Mouse (Mus musculus) heart, postnatal 36 days (tissue): ENCODE measurements around the gene Eif1ad. TPM values are rescaled to one million over a fixed set of nuclear protein-coding genes. Genes with fewer than 3 reads are reported as not detected.
"Not testable (repeated sequence)": the region's sequence is repeated elsewhere in the genome, so short reads cannot be mapped to it uniquely, and the experiment has no call there.

Experiments used
- DNase-seq, 2 experiments: peaks; one replicate each; pipeline ENCODE4 v3.0.0; 2021 to 2022
- intact Hi-C: fragments of 180-260 bp; cut with DNase I; formaldehyde crosslinking; loops from one replicate; pipeline ENCODE4 v1.15.1; 2025
- total RNA-seq, 2 experiments: library from RNA; stranded (reverse); gene quantifications; 2 replicates each; pipeline ENCODE4 v1.2.3; 2021

Eif1ad gene
- 10 to 100 TPM; 16.5 to 17.7 TPM for total RNA-seq

GRCm38 (mm10) chr19:5366175-5367052, at the start of gene Eif1ad:
Gene Eif1ad, plus strand, starts transcription at chr19:5366741.
- intact Hi-C loops, result loop anchor here (1.0 to 5.0 kb wide), 4 partner anchors 22 to 121 kb away; partner anchors contain the start of genes AI837181, Drap1, Mus81 and Sart1
- peak; percentile 95 to 99 for DNase-seq

DNA sequence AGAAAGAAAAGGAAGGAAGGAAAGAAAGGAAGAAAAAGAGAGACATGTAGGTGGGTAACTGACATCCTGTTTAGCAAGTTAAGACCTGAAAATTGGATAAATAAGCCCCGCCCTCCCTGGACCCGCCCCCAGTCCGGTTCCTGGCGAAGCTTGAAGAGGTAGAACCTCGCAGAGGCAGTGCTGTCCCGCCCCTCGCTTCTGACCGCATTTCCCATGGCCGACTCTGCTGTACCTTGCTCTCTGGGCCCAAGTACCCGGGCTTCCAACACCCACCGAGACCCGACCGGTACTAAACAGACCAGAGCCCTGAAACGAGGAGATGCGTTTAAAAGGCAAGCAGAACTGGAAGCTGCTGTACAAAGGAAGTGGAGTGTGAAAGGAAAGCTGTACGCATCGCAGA, 42.7 kb upstream of the Eif1ad start:
- intact Hi-C loops, result no loop called here
- DNase-seq, result no peak

DNA sequence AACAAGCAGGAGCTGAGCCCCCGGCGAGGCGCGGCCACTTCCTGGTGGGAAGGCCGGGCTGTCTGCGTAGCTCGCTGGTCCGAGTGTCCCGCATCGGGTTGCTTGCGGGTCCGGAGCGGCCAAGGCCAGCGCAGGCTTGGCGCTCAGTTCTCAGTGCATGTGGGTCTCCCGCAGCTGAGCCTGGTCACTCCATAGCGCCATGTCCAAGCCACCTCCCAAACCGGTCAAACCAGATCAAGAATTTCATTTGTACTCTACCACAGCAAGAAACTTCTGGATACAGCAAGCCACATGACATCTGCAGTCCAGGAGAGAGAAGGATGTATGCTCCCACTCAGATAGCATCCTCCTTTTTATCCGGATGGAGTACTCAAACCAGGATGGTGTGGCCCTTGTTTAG, 38.6 kb upstream of the Eif1ad start:
- intact Hi-C loops, result no loop called here
- DNase-seq, result no peak

DNA sequence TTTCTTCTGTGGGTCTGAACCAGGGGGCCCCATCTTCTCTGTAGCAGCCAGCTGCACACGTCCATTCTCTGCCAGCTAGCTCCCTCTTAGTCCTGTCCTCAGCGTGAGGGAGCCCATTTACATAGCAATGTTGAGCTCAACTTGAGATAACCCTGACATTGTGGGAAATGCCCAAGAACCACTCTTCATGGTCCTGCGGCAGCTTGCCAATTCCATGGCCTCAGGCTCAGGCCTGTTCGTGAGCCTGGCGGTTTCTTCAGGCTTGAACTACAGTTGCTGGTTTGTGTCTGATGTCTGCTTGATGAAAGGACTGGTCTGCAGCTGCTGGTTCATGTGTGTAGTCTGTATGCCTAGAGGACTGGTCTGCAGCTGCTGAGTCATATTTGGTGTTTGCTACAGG, 31.8 kb upstream of the Eif1ad start:
- intact Hi-C loops, result loop anchor here (5.0 kb wide), 1 partner anchor 93 kb away; the partner anchor contains the start of gene AI837181
- DNase-seq, result no peak

DNA sequence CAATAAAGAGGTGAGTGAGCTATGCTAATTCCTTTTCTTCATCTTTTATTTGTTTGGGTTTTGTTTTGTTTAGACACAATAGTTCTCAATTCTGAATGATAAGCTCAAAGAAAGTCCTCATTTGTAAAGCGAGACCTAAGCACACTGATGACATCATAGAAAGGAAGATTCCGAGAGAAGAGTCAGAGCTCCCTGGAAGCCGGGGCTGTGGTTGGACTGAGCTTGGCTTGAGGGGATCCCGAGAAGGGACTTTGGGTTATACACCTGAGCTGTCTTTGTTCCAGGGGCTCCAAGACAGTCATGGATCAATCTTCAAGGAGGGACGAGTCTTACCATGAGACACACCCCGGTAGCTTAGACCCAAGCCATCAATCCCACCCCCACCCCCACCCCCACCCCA, 31.1 kb upstream of the Eif1ad start, which contains the start of gene Catsper1:
Gene Catsper1 (plus strand): TSS at position 301 of the 400 bp plus-strand sequence.
- DNase-seq, result no peak
- intact Hi-C loops, result loop anchor here (5.0 kb wide), 1 partner anchor 92 kb away; the partner anchor contains the start of gene AI837181

GRCm38 (mm10) chr19:5337975-5338374, 28.6 kb upstream of the Eif1ad start:
- intact Hi-C loops, result loop anchor here (1.0 to 5.0 kb wide), 3 partner anchors 10 to 89 kb away; partner anchors contain the start of gene AI837181
- DNase-seq, result peak; percentile 80 to 86

GRCm38 (mm10) chr19:5341360-5341759, 25.2 kb upstream of the Eif1ad start:
- intact Hi-C loops, result no loop called here
- peak; percentile 25 to 31 for DNase-seq

DNA sequence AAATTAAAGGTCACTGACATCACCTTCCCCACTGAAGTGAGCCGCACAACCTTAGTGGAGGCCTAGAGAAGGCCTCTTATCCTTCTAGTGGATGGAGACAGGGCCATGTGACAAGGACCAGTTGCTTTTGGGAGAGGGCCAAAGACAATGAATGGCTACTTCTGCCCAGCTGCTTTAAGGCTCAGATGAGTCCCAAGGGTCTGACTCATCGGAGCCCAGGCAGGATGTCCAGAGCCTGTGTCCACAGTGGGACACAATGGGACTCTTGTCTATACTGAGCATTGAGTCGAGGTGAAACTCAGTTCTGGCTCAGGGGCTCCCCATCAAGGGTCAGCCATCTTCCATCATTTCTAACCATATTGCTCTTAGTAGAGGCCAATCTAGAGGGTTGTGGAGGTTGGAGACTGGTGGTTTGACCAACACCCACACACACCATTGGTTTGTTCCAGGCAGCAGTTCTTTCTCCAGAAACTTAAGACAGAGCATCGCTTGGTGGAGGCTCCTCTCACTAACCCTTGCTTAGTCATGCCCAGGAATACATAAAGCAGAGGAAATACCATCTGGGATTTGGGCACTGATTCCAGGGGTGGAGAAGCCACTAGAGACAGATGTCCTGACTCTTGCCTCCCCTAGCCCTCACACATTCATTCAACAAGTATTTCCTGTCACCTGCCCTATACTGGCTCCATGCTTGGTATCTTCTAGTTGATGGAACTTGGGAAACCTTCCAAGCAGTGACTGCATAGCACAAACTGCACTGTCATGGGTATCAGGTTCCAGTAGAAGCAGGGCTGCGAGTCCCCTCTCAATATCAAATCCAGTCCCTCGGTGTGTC, 21.0 kb upstream of the Eif1ad start:
- intact Hi-C loops, result loop anchor here (5.0 kb wide), 1 partner anchor 148 kb away; no protein-coding TSS in a partner anchor
- peak; percentile 34 to 53 for DNase-seq

GRCm38 (mm10) chr19:5348064-5348463, 18.5 kb upstream of the Eif1ad start:
- intact Hi-C loops, result loop anchor here (1.0 to 5.0 kb wide), 3 partner anchors 11 to 151 kb away; no protein-coding TSS in a partner anchor
- DNase-seq, result no peak

DNA sequence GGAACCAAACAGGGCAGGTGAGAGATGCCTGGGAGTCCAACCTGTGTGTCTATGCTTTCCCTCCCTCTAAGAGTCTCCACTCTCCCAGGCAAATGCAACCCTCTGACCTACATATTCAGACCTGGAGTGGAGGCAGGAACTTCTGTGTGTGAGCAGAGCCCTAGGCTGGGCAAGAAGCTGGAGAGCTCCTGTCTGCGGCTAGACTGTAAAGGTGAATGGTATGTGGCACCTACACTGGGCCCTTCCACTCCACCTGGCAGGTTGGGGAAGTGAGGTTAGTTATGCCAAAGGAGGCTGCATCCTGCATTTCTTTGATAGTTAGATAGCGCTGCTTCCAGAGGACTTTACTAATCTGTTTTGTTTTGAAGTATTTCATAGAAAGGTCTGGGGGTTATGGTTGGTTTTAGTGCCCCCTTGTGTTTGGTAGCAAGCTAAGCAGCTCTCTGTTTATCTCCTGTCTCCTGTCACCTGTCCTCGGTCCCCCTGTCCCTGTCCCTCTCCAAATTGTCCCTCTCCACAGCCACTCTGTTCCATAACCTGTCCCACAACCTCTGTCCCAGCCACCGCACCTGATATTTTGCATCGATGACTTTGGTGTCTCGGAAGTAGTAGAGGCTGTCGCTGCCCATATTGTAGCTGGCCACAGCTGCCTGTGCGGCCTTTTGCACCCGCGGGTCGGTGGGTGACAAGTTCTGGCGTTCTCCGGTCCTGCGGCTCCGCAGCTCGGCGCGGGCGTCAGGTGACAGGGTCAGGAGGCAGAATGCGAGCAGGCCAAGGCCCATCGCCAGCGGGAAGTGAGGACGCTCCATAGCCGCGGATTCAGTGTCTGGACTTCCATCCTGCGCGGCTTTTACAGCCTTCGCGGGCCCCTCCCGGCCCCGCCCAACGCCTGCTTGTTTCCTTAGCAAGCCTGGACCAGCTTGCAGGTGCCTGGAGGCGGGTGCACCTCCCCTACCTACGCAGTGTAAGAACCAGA, 17.7 kb upstream of the Eif1ad start:
- intact Hi-C loops, result loop anchor here (1.0 to 5.0 kb wide), 3 partner anchors 12 to 152 kb away; no protein-coding TSS in a partner anchor
- DNase-seq, result peak; percentile 26 to 50

DNA sequence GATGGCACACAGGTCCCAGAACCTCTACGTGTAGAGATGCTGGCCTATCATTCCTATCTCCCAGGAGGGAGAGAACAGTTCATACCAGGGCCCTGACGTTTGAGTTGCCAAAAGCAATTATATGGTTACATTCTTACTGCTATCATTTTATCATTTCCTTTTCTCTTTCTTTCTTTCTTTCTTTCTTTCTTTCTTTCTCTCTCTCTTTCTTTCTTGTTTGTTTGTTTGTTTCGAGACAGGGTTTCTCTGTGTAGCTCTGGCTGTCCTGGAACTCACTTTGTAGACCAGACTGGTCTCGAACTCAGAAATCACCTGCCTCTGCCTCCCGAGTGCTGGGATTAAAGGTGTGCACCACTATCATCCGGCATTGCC, 17.1 kb upstream of the Eif1ad start, which contains the start of gene Cst6:
Gene Cst6 (minus strand): TSS at position 73 of the 372 bp plus-strand sequence.
- intact Hi-C loops, result loop anchor here (2.0 to 5.0 kb wide), 2 partner anchors 49 to 152 kb away; no protein-coding TSS in a partner anchor
- DNase-seq, result not testable (repeated sequence)

DNA sequence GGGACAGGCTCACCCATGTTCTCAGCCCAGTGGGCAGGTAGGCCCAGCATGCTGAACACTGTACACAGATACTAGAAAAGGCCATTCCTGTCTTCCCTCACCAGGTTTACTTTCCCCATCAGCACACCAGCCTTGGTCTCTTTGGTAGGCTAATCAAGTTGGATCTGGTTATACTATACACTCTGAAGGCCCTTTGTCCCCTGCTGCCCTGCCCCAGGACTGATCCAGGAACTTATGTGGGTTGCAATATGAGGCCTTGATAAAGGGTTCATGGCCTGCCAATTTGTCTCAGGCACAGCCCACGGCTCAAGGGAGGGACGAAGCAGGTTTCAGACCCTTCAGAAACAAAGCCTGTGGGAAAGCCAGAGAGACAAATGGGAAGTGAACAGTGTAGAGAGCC, 12.9 kb upstream of the Eif1ad start:
- intact Hi-C loops, result no loop called here
- no peak for DNase-seq

DNA sequence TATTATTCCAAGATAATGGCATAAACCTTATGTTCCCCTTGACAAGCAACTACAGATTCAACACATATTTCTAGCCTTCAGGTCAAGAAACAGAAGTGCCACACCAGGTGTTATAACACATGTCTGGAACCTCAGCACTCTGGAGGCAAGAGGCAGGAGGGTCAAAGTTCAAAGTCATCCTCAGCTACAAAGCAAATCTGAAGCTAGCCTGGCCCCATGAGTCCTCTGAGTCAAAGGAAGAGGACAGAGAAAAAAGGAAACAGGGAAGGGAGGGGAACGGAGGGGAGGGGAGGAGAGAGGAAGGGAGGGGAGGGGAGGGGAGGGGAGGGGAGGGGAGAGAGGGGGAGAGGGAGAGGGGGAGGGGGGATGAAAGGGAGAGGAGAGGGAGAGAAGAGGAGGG, 10.5 kb upstream of the Eif1ad start:
- intact Hi-C loops, result no loop called here
- DNase-seq, result no peak

DNA sequence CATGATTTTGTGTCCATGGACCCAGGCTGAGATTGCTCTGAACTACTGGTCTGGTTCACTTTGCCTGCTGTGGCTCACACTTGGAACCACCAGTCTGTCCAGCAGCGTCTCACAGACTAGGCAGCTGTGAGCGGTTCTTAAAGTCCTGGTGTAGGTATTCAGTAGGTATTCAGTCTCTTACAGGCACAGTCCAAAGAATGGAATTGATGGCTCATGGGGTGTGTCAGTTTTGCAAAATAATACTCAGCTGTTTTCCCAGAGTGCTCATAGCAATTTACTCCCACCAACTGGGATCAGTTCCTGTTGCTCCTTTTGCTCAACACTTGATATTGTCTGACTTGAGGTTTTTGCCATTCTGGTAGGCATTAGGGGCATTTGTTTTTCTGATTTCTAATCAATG, 4.4 kb upstream of the Eif1ad start:
- intact Hi-C loops, result no loop called here

GRCm38 (mm10) chr19:5364124-5364523, 2.4 kb upstream of the Eif1ad start:
- no peak for DNase-seq
- intact Hi-C loops, result no loop called here

More for the DNA sequence above, 4.4 kb upstream of the Eif1ad start:
- no peak for DNase-seq

GRCm38 (mm10) chr19:5365751-5366150, 790 bp upstream of the Eif1ad start:
- DNase-seq, result no peak
- intact Hi-C loops, result loop anchor here (1.0 to 5.0 kb wide), 4 partner anchors 23 to 122 kb away; partner anchors contain the start of genes AI837181, Drap1, Mus81 and Sart1

GRCm38 (mm10) chr19:5367053-5367359, 465 bp downstream of the Eif1ad start, which contains the start of gene Banf1:
Gene Banf1, minus strand, starts transcription at chr19:5367168.
- intact Hi-C loops, result loop anchor here (2.0 to 5.0 kb wide), 3 partner anchors 58 to 120 kb away; partner anchors contain the start of genes AI837181, Drap1, Mus81 and Sf3b2
- no peak for DNase-seq

GRCm38 (mm10) chr19:5367455-5367854, 914 bp downstream of the Eif1ad start:
- DNase-seq, result no peak
- intact Hi-C loops, result loop anchor here (2.0 to 5.0 kb wide), 3 partner anchors 57 to 120 kb away; partner anchors contain the start of genes AI837181, Drap1, Mus81 and Sf3b2

DNA sequence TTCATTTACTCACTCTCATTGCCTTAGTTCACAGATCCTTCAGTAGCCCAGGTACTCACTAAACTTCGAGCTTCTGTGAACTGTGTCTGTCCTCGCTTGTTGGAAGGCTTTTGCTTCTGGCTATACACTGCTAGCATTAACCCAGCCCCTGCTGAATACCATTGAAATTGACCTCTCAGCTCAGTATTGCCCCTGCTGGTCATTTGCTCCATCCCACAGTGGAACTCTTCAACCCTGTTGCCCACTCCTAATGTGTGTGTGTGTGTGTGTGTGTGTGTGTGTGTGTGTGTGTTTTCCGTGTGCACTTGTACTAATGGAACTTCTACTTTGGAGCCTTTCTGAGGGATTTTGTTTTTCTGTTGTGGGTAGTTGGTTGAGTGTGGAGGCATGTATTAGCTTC, 4.4 kb downstream of the Eif1ad start:
- intact Hi-C loops, result no loop called here
- no peak for DNase-seq
